Mouse (Mus musculus): ENCODE results near the gene Prune2.

The Prune2 gene

DNA sequence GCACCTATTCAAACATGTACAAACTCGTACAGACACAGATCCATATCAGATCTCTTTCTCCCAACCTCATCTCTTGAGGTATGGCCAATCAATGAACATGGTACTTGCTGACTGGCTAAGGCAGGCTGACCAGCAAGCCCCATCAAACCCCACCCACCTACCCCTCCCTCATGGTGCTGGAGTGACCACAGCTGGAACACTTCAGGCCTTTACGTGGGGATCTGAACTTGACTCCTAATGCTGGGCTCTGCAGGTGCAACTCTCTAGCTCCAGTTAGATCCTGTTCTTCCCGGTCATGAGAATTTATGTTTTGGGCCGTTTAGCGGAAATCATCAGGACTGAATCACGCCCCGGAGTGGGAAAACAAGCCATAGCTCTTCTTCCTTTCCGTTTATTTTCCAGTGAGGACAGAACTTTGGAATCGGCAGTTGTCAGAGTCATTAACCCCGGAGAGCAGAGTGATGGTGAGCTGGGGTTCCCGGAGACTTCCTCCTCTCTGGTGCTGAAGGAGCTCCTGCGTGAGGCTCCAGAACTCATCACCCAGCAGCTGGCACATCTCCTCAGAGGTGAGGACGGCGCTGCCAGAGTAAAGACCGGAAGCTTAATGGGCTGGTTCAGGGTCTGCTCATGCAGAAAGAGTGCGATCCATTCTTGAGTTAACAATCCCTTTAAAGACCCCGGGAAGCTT is 50.4 kb downstream of the Prune2 start:
- DNase-seq (ENCODE audit: low read depth, low spot score): no peak

DNA sequence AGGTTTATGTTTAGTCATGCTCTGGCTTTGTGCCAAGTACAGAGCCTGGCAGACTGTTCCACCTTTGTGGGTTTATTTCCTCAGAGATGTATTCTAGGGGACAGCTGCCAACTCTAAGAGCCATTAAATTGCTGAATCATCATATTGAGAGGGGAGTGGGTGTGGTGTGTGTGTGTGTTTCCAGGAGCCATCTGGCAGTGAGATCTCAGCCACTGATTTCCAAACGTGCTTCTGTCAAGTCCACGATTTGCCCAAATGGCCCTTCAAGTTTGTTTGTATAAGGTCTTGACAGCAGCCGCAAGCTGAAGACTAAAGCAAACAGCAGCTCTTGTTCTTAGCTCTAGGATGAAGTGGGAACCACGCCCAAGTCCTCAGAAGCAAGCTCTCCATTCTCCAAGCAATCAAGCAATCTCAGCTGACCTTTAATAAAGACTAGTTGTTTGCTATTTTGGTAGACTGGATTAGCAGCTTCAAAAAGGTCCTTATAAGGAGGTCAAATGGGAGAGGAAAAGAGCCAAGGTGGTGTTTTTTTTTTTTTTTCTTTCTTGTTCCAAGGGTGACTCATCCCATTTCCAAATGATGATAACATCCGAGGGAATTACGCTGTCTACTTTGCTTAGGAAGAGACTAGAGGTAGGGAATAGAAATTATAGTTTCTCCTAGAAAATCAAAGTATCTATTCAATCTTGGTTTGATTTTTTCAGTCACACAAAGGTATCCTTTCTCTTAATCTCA is 55.5 kb downstream of the Prune2 start:
- DNase-seq (ENCODE audit: low read depth, low spot score): peak; percentile 70

DNA sequence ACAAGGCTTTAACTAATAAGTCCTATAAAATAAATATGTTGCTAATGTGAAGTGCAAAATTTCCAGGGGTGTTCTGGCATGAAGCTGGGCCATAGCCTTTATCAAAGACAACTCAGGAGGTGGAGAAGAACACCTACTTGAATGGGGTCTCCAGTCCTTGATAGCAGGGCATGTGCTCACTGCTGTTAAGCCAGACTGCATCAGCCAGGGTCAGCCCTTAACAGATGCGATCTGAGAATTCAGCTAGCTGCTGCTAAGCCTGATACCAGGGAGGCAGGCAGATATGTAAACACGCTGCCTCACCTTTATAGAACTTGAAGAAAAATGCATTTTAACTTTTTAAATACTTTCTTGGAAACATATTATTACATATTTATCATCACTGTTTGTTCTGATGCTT is 57.2 kb downstream of the Prune2 start:
- no peak for DNase-seq (ENCODE audit: low read depth, low spot score)

DNA sequence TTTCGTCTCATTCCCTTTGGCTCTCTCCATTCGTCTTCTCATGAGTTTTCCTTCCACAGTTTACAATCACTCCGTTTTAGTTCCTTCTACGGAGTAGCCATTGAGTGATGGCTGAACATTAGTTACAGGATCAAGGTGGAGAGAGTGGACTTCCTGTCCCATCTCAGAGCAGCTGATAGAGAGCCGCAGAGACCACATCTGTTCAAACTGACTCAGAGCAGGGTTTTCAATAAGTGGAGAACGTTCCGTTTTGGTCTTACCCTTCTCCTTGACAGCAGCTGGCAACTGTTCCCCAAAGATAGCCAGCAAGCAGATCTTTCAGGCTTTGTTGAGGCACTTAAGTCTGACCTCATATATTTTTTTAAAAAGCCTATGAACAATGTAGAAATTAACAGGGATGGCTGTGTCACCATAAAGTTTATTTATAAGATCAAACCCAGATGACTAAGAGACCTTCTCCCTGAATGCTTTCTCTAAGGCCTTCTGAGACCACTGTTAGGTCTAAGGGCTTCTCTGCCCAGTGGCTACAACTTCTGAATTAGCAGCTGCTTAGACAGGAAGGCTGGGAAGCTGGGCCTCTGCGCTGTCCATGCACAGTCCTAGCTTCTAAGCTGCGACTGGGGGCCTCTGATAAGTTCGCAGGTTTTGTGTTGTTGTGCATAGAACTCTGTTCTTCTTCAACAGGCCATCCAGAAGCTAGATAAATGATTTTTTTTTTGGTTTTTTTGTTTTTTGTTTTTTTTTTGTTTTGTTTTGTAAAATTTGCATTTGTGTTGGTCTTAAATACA is 58.6 kb downstream of the Prune2 start:
- no peak for DNase-seq (ENCODE audit: low read depth, low spot score)

DNA sequence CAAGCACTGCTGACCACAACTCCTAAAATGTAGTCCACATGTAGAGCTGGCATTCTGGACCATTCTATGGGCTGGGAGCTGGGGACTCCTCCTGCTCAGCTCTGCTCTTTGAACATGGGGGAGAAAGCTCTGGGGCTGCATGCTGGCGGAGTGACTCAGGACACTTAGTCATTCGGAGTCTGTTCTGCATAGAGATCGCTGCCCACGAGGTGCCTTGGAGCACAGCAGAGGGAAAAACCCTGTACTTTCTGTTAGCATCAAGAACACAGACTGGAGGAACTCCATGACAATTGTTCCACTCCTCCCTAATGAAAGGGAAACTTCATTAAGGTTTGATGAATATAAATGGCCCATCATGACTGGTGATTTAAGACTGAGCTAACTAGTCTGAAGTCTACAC is 68.8 kb downstream of the Prune2 start:
- peak; percentile 79 for DNase-seq (ENCODE audit: low read depth, low spot score)

DNA sequence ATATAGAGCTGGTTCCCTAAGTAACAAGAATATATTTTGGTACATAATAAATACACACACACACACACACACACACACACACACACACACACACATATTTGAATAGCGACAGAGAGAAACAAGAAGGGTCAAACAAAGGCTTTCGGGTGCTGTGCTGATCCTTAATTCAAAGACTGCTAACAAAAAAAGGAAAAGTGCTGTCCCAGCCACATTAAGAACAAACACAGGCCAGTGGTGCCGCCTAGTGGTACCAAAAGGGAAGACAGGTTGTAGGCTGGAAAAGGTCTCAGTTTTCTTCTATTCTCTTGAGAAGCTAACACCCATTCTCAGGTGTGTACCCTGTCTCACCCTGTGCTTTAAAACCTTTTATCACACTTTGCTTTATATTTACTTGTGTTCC is 74.4 kb downstream of the Prune2 start:
- peak; percentile 54 for DNase-seq (ENCODE audit: low read depth, low spot score)

DNA sequence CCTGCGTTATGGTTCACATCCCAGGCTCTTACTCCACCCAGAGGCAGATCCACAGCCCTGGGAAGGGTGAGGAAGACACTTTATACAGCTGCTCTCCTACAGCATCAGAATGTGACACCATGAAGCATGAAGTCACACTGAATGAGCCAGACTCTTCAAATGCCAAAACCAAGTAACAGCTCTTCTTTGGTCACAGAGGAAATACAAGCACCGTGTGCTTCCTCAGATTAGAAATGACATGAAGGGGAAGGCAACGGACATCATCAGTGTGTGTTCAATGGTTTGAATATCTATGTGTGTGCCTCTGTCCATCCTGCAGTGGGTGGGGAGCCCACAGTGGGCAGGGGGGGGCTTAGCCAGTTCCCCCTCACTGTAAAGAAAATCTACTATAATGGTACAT is 76.4 kb downstream of the Prune2 start:
- no peak for DNase-seq (ENCODE audit: low read depth, low spot score)

DNA sequence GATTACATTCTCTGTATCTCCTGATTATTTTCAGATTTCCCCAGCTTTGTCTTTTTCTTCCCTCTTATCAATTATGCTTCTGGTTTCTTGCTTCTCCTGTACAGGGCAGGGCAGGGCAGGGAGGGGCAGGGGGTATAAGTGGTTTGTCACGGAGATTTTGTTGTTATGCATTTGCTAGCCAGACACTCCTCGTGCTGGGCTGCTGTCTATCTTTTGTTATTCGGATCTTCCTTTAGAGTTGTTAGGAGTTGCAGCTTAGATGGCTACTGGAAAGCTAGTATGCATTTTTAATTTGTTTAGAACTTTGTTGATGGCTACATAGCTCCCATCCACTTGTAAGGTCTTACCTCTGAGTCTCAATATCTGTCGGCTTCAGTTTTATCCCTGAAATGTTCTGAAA is 91.0 kb downstream of the Prune2 start:
- no peak for DNase-seq (ENCODE audit: low read depth, low spot score)

DNA sequence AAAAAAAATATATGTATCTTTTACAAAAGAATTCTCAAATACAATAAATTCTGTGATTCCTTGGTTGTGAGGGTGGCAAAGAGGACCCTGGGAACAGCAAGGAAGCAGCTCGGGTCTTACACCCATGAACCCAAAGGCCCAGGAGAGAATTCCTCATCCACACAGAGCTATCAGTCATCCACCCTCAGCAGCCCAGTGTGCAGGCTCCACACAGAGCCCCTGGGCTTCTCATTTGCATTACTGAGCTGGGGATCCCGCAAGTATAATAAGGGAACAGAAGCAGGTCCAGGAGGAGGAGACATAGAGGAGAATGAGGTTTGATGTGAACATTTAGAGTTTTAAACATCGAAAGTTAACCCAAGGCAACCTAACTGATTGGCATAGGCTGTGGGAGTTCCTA is 100.0 kb downstream of the Prune2 start:
- no peak for DNase-seq (ENCODE audit: low read depth, low spot score)

DNA sequence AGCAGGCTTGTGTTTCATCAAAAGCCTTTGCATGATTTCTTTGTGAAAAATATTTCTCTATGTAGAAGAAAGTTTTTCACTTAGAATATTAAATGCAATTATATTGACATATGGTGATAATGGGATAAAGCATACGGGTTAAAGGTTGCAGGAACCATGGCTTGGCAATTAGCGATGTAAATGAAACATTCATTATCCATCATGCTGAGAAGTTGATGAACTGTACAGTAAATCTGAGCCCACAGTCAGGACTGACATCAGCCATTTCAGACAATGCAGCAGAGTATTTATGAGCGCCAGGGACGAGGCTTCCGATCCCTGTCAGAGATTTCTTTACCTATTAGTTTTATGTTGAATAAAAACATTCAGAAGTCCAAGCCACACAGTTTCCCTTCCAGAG is 104.2 kb downstream of the Prune2 start:
- DNase-seq (ENCODE audit: low read depth, low spot score): no peak

DNA sequence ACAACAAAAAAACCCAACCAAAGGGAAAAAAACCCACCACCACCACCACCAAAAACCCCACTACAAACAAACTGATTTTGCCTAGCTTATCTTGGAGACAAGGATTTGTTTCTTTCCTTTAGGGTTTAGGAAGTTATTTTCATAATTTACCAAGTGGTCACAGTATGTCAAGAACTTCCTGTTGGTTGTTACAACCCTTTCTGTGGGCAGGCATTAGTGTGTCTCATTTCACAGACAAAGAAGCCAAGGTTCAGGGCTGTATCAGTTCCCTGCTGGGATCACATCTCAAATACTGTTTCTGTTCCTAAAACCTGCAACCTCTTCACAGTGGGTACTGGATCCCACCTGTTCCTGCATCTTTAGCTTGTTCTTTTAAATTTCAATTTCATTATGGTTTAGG is 108.5 kb downstream of the Prune2 start:
- no peak for DNase-seq (ENCODE audit: low read depth, low spot score)

DNA sequence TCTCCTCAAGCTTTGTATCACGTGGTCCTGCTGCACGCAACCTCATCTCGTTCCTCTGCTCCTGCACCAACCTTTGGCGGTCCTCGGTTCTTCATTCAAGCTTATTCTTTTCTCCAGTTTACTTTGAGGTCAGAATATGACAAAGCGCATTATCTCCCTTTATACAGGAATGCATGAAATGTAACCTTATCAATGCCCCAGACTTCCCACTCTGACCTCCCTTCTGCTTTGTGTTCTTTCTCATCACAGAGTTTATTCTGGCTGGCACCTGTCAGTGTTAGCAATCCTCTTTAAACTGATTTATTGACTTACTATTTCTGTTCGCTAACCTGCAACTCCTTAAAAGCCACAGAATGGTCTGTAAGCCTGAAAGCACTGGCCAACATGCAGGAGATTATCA is 113.1 kb downstream of the Prune2 start:
- no peak for DNase-seq (ENCODE audit: low read depth, low spot score)

DNA sequence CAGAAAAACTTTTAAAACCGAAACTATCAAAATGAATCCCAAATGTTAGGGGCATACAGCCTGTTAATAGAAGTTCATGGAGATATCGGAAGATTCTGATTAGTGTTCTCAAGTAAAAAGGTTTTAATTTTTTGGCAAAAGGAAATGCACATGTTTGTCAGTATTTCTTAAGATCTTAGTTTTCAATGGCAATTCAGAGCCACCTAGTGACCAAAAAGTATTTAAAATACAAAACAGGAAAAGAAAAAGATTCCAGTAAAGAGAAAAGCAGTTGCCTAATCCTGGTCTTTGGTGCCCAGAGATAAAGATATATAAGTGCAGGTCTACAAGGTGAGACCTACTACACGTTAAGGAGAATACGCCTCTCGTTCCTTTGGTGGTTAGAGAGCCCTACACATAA is 115.3 kb downstream of the Prune2 start:
- DNase-seq (ENCODE audit: low read depth, low spot score): no peak

DNA sequence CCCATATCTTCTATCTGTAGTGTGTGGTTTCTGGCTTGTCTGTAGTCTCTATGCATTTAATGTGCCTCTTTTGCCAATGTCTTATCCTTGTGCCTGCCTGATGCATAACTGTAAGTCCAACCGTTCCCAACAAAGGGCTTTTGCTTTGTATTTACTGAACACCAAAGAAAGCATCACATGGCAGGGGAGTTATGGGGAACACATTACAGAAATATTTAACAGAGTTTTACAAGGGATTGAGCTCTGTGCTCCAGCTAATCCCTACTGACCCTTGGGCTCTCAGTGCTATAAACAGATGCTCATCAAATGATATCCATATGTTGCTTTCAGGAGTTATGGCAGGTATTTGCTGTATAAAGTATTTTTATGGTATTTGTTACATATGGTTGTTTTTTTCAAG is 116.3 kb downstream of the Prune2 start:
- no peak for DNase-seq (ENCODE audit: low read depth, low spot score)

DNA sequence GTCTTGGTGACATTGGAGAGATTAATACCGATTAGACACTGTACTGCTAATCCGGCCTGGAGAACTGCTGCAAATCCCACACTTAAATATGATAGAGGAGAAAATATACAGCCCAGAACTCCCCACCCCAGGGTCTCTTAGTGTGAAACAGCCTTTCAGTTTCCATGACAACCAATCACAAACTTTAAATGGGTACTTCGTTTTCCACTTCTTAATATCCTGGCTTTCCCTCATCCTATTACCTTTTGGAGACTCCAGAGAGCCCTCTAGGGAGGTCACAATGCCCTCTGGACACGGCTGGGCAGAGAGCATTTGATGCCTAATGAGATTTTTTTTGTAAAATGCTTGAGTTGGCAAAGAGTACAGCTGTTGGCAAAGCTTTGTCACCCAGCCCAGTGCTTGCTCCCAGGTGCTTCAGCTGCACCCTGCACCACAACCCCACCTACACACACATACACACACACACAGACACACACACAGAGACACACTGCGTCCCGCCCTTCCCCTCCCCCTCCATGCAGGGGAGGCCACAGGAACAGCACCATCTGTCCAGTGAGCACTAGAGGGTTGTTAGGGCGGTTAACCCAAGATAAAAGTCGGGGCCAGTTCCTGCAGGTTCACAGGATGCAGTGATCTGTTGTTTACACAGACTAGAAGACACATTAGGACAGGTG is 122.9 kb downstream of the Prune2 start:
- DNase-seq (ENCODE audit: low read depth, low spot score): no peak

DNA sequence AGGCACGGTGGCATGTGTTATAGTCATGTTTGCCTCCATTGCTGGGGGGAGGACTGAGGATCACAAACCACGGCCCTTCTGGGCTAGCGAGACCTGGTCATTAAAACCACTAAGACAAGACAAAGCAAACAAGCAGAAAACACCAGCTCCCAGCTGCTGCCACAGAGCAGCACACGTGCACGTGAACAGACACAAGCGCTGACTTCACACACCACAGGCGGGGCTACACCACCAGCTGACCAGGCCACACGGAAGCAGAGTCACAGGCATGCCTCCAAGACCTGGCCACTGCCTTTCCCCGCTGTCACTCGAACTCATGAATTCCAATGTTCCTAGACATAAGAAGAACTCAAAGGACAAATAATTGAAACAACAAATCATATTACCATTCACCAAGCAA is 125.5 kb downstream of the Prune2 start:
- DNase-seq (ENCODE audit: low read depth, low spot score): no peak

DNA sequence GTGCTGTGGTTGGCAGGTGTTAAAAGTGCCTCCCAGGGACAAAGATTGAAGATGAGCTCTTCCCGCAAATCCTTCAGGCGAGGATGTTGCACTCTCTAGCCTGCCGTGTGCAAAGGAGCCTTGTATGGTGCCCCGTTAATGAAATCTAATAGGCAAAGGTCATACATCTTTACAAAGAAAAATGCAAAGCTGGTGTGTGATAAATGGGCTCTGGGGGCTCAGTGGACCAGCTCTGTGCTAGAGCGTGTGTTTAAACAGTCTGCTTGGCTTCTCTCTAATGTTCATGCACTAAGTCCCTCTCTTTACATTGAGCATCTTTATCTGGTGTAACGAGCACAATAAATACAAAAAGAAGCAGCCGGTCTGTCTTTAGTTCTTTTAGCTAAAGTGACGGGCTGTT is 138.1 kb downstream of the Prune2 start:
- DNase-seq (ENCODE audit: low read depth, low spot score): no peak

DNA sequence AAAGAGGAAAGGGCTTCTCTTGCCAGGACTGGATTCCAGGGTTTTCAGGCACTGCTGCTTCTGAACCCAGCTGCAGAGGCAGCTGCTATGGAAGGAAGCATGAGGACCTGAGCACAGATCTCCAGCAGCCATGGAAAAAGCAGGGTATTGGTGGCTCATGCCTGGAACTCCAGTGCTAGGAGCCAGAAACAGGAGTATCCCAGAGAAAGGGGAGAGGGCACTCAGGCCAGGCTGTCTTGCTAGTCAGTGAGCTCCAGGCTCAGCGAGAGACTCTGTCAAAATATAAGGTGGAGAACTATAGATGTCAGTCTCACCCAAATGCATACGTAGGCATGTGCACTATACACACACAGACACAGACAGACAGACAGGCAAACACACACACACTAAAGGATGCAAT is 140.4 kb downstream of the Prune2 start:
- DNase-seq (ENCODE audit: low read depth, low spot score): no peak

DNA sequence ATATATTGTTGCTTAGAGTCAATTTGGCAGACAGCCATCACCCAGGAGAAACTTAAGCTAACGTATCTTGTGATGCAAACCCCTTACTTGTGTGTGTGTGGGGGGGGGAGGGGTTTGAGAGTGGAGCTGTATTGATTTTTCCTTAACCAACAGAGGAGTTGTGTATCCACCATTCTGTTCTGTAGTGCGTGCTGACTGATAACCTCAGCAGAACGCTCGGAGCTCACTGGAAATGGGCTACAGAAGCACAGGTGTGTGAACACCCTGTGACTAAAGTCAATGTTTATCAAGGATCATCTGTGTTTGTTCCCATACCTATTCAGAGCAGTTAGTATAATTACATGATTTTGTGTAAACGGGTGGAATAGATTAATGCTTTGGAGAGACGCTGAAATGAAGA is 141.3 kb downstream of the Prune2 start:
- no peak for DNase-seq (ENCODE audit: low read depth, low spot score)

DNA sequence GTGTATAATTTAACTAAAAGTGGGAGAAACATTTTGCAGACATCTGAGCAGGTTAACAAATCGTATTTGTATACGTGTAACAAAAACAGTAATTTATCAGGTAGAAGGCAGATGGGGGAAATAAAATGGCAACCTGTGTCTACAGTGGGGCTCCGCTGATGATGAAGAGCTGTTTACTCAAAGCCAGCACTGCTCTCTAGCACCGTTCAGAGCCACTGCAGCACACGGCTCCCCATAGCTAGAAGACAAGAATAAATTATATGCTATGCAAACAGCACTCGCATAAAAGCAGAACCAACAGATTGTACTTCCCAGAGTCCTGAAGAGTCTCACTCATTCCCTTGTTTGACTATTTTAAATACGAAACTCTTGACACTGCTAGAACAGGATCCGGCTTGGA is 152.9 kb downstream of the Prune2 start:
- no peak for DNase-seq (ENCODE audit: low read depth, low spot score)

DNA sequence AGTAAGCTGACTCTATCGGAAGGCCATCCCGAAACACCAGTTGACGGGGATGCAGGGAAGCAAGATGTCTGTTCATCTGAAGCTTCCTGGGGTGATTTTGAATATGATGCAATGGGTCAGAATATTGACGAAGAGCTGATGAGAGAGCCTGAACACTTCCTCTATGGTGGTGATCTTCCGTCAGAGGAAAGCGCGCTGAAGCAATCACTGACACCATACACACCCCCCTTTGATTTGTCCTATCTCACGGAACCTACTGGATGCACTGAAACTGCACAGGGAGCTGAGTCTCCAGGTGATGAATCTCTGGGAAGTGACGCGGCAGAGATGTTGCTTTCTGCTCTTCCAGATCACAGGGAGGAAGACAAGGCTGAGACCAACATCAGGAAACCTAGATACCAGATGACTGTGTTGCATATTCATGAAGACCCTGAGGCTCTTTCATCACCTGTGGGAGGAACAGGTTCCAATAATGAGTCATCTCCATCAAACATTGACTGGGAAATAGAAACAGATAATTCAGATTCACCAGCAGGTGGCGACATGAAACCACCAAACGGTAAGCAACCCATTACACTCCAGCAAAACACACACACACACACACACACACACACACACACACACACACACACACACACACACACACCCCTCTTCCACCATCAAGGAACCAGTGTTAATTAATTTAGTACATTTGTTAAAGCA is 168.3 kb downstream of the Prune2 start:
- peak; percentile 86 for DNase-seq (ENCODE audit: low read depth, low spot score)

DNA sequence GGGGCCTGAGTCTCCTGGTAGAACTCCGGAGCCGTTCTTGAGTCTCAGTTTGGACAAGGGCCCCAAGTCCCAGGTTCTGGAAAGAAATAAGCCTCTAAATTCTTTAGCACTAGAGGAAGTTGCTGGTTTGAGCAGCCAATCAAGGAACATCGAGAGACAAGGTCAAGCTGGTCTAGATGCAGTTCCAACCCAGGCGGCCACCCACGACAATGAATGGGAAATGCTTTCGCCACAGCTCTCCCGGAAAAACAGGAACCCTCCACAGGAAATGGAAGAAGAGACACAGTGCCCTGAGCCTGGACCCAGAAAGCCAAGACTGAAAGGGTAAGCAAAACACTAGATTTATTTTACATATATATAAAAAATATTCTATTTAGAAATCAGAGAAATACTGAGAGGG is 169.5 kb downstream of the Prune2 start:
- no peak for DNase-seq (ENCODE audit: low read depth, low spot score)

Measured in brain, adult 2 months (tissue).